Mouse (Mus musculus): ENCODE measurements at regions not wholly inside any gene's neighbourhood (a gene's known extent, or its start where the extent isn't known, plus 50 kb on each side); places are given as distances from the start of the nearest gene placed in this dataset.
A peak's percentile ranks its signal among the peaks of the same experiment; 100 is the strongest.

DNA sequence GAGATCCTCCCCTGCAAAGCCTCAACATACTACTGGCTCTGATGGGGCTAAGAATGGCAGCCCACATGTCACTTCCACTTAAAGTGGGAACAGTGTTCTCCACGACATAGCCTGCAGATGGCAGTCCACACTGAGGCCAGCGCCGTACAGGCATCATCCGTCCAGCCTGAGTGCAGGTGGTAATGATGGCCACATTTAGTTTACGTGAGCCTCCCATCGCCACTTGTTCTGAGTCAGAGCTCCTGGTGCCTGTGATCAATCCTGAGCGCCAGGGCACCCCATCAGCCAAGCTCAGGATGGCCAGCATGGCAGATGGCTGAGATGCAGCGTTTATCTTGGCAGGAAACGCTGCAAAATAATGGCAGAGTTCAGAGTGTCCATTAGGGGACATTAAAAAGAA, 159.6 kb downstream of the Adgrd1 start:
- TF ChIP-seq CTCF (IDR thresholded peaks at IDR 0.05; ENCODE audit: control insufficient read depth, insufficient read depth, insufficient replicate concordance, low read depth, low read length), result no peak
- no peak for TF ChIP-seq POLR2A (IDR thresholded peaks at IDR 0.05; ENCODE audit: control insufficient read depth, low read depth, low read length)
- no peak overlapping the region for H3K4me3 ChIP-seq (ENCODE audit: control insufficient read depth, low read depth, low read length)

DNA sequence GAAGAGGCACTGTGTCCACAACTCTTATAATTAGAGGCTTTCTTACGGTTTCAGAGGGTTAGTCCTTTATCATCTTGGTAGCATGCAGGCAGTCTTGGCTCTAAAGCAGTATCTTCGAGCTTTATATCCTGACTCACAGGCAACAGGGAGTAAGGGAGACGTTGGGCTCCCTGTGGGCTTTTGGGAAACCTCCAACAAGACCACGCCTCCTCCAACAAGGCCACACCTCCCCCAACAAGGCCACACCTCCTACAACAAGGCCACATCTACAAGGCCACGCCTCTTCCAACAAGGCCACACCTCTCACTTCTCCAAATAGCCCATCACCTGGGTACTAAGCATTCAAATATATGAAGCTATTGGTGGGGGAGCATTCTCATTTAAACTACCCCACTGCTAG, 160.7 kb downstream of the Adgrd1 start:
- no peaks in the 10 kb centered on the region for H3K4me1 ChIP-seq (ENCODE audit: control insufficient read depth, insufficient read depth, low read length)
- H3K27me3 ChIP-seq (ENCODE audit: control insufficient read depth, insufficient read depth, low read length), result no peaks in the 10 kb centered on the region
- no peak for TF ChIP-seq POLR2A (IDR thresholded peaks at IDR 0.05; ENCODE audit: control insufficient read depth, low read depth, low read length)
- H3K4me3 ChIP-seq (ENCODE audit: control insufficient read depth, low read depth, low read length), result no peak overlapping the region
- no peak overlapping the region for H3K27ac ChIP-seq (ENCODE audit: control insufficient read depth, insufficient read depth, low read depth, low read length)
- H3K36me3 ChIP-seq (ENCODE audit: control insufficient read depth, insufficient read depth, low read length), result no peaks in the 10 kb centered on the region

More for the DNA sequence above, 159.6 kb downstream of the Adgrd1 start:
- H3K27me3 ChIP-seq (ENCODE audit: control insufficient read depth, insufficient read depth, low read length), result no peaks in the 10 kb centered on the region
- H3K4me1 ChIP-seq (ENCODE audit: control insufficient read depth, insufficient read depth, low read length), result no peaks in the 10 kb centered on the region
- no peaks in the 10 kb centered on the region for H3K36me3 ChIP-seq (ENCODE audit: control insufficient read depth, insufficient read depth, low read length)
- no peak overlapping the region for H3K27ac ChIP-seq (ENCODE audit: control insufficient read depth, insufficient read depth, low read depth, low read length)

DNA sequence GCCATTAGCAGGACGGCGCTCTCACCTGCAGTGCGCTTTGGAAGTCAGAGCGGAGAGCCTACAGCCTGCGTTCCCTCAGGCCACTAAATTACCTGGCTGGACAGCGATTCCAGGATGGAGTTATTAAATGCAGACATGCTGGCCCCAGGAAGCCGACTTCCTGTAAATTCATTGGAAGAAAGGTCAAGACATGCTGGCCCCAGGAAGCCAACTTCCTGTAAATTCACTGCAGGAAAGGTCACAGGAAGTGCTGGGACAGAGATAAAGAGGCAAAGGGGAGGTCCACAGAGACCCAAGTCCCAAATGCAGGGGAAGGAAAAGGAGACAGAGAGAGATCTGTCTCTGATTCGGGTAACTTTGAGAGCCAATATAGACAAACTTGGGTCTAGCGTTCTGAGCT, 164.1 kb downstream of the Adgrd1 start:
- Histone ChIP-seq H3K36me3 (ENCODE audit: control insufficient read depth, insufficient read depth, low read length) (no peaks in the 10 kb centered on the region), H3K4me3 (ENCODE audit: control insufficient read depth, low read depth, low read length) (no peak overlapping the region), H3K4me1 (ENCODE audit: control insufficient read depth, insufficient read depth, low read length) (peaks cover 10% of the 10 kb centered on the region), H3K27me3 (ENCODE audit: control insufficient read depth, insufficient read depth, low read length) (no peaks in the 10 kb centered on the region), H3K27ac (ENCODE audit: control insufficient read depth, insufficient read depth, low read depth, low read length) (no peak overlapping the region)
- TF ChIP-seq POLR2A (IDR thresholded peaks at IDR 0.05; ENCODE audit: control insufficient read depth, low read depth, low read length) (no peak), CTCF (IDR thresholded peaks at IDR 0.05; ENCODE audit: control insufficient read depth, insufficient read depth, insufficient replicate concordance, low read depth, low read length) (no peak)

DNA sequence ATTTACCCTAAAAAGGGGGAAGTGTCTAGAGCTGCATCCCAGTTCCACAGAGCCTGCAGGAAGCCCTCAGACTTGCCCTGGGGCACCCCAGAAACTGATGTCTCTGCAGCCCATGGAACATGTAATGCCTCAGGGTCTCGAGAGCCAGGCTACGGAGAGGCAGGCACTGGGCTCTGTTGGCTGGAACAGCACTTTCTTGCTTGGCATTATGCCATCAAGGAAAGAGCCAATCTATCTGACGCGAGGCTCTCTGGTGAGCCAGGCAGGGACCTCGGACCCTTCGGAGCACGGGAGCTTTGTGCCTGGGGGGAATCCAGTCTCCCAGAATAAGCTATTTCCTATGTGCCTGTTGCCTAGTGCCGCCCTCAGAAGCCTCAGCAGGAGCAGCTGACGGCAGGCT, 166.6 kb downstream of the Adgrd1 start:
- TF ChIP-seq CTCF (IDR thresholded peaks at IDR 0.05; ENCODE audit: control insufficient read depth, insufficient read depth, insufficient replicate concordance, low read depth, low read length), result no peak
- no peak for TF ChIP-seq POLR2A (IDR thresholded peaks at IDR 0.05; ENCODE audit: control insufficient read depth, low read depth, low read length)
- Histone ChIP-seq H3K4me1 (ENCODE audit: control insufficient read depth, insufficient read depth, low read length) (peaks cover 10% of the 10 kb centered on the region), H3K27ac (ENCODE audit: control insufficient read depth, insufficient read depth, low read depth, low read length) (no peak overlapping the region), H3K4me3 (ENCODE audit: control insufficient read depth, low read depth, low read length) (no peak overlapping the region; the same call in 1 of the 2 replicates), H3K36me3 (ENCODE audit: control insufficient read depth, insufficient read depth, low read length) (no peaks in the 10 kb centered on the region), H3K27me3 (ENCODE audit: control insufficient read depth, insufficient read depth, low read length) (no peaks in the 10 kb centered on the region)

DNA sequence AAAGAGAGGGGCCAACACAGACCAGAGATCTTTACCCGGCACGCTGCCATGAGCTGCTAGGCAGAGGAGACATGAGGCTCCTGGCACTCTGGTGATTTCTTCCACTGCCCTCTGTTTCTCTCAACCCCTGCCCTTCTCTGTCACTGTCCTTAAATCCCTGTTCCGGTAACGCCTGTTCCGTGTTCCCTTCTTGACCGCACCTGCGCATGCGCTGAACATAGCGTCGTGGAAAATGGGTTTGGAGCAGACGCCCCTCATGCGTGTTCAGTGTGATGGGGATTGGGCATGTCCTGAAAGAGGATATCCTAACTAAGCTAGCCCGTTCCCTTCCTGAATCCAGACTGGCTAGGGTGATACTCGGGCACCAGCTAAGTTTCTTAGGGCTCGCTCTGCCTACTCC, 167.8 kb downstream of the Adgrd1 start:
- Histone ChIP-seq H3K4me3 (ENCODE audit: control insufficient read depth, low read depth, low read length) (peak overlapping the region; percentile 94), H3K36me3 (ENCODE audit: control insufficient read depth, insufficient read depth, low read length) (no peaks in the 10 kb centered on the region), H3K4me1 (ENCODE audit: control insufficient read depth, insufficient read depth, low read length) (peaks cover 10% of the 10 kb centered on the region), H3K27me3 (ENCODE audit: control insufficient read depth, insufficient read depth, low read length) (no peaks in the 10 kb centered on the region), H3K27ac (ENCODE audit: control insufficient read depth, insufficient read depth, low read depth, low read length) (peak overlapping the region; percentile 83)
- peak; percentile 72 for TF ChIP-seq POLR2A (IDR thresholded peaks at IDR 0.05; ENCODE audit: control insufficient read depth, low read depth, low read length)
- no peak for TF ChIP-seq CTCF (IDR thresholded peaks at IDR 0.05; ENCODE audit: control insufficient read depth, insufficient read depth, insufficient replicate concordance, low read depth, low read length)

DNA sequence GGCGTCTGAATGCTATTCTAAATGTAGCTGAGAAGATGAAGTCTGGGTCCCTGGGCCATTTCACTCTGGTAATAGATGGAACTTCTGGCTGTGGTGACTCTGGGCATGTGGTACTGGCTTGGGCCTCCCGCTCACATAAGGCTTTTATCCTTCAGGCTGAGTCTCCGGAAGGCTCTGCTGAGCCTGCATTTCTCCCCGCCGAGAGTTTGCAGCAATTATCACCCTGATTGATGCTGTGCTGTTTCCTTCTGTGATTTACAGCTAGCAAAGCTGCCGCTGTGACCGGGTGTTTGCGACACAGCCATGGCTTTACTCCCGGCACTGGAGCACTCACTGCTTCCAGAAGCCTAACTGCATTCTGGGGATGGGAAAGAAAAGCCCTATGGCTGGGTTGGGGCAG, 171.9 kb downstream of the Adgrd1 start:
- Histone ChIP-seq H3K27ac (ENCODE audit: control insufficient read depth, insufficient read depth, low read depth, low read length) (no peak overlapping the region), H3K27me3 (ENCODE audit: control insufficient read depth, insufficient read depth, low read length) (no peaks in the 10 kb centered on the region), H3K36me3 (ENCODE audit: control insufficient read depth, insufficient read depth, low read length) (no peaks in the 10 kb centered on the region), H3K4me1 (ENCODE audit: control insufficient read depth, insufficient read depth, low read length) (peaks cover 8% of the 10 kb centered on the region), H3K4me3 (ENCODE audit: control insufficient read depth, low read depth, low read length) (no peak overlapping the region)
- no peak for TF ChIP-seq CTCF (IDR thresholded peaks at IDR 0.05; ENCODE audit: control insufficient read depth, insufficient read depth, insufficient replicate concordance, low read depth, low read length)
- no peak for TF ChIP-seq POLR2A (IDR thresholded peaks at IDR 0.05; ENCODE audit: control insufficient read depth, low read depth, low read length)

DNA sequence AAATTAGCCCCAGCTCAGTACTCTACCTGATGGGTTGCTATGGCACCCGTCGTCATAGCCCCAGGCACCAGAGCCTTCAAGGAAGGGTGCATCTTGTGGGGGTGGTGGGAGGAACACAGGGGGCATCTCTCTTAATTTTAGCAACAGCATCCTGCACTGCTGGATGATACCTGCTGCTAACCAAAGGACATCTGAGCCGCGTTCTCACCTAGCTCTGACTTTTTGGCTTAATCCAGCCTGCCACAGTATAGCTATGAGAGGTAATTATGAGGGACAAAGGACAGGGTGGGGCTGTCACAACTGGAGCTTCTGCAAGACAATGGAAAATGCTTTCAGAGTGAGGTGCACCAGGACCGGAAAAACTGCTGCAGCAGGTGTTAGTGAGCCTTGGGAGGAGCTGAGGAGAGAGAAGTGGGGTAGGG, 173.5 kb downstream of the Adgrd1 start:
- no peak overlapping the region for H3K27ac ChIP-seq (ENCODE audit: control insufficient read depth, insufficient read depth, low read depth, low read length)
- TF ChIP-seq POLR2A (IDR thresholded peaks at IDR 0.05; ENCODE audit: control insufficient read depth, low read depth, low read length), result no peak
- no peaks in the 10 kb centered on the region for H3K4me1 ChIP-seq (ENCODE audit: control insufficient read depth, insufficient read depth, low read length)
- H3K27me3 ChIP-seq (ENCODE audit: control insufficient read depth, insufficient read depth, low read length), result no peaks in the 10 kb centered on the region
- no peaks in the 10 kb centered on the region for H3K36me3 ChIP-seq (ENCODE audit: control insufficient read depth, insufficient read depth, low read length)
- H3K4me3 ChIP-seq (ENCODE audit: control insufficient read depth, low read depth, low read length), result no peak overlapping the region

DNA sequence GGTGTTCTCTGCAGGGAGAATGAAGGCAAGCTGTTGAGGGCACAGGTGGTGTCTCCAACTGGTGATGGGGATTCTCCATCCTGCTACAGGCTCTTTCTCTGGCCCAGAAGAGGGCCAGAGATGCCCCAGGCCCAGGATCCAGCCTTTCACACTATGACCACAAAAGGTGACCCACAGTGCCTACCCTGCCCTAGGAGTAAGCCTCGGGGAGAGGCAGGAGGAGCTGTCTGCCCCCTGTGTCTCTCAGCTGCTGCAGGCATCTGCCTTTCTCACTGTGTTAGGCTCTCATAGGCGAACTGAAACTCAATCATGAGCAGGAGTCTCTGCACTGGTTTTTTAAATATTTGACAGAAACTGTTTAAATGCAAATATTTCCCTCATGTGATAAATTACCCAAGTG, 184.9 kb downstream of the Adgrd1 start:
- H3K4me3 ChIP-seq (ENCODE audit: control insufficient read depth, low read depth, low read length), result no peak overlapping the region
- H3K4me1 ChIP-seq (ENCODE audit: control insufficient read depth, insufficient read depth, low read length), result peaks cover 6% of the 10 kb centered on the region
- no peaks in the 10 kb centered on the region; the same call in 1 of the 2 replicates for H3K27me3 ChIP-seq (ENCODE audit: control insufficient read depth, insufficient read depth, low read length)
- no peak for TF ChIP-seq CTCF (IDR thresholded peaks at IDR 0.05; ENCODE audit: control insufficient read depth, insufficient read depth, insufficient replicate concordance, low read depth, low read length)
- no peaks in the 10 kb centered on the region for H3K36me3 ChIP-seq (ENCODE audit: control insufficient read depth, insufficient read depth, low read length)
- no peak overlapping the region for H3K27ac ChIP-seq (ENCODE audit: control insufficient read depth, insufficient read depth, low read depth, low read length)

Data from testis, adult 2 months (tissue).